Mouse (Mus musculus): Measurements from ENCODE around the gene Ccdc134. TPM values are rescaled to one million over a fixed set of nuclear protein-coding genes. Genes with fewer than 3 reads are reported as not detected.

The Ccdc134 gene
- total RNA-seq, 2 experiments from 2014 or later = 3.4 to 5.6 TPM

DNA sequence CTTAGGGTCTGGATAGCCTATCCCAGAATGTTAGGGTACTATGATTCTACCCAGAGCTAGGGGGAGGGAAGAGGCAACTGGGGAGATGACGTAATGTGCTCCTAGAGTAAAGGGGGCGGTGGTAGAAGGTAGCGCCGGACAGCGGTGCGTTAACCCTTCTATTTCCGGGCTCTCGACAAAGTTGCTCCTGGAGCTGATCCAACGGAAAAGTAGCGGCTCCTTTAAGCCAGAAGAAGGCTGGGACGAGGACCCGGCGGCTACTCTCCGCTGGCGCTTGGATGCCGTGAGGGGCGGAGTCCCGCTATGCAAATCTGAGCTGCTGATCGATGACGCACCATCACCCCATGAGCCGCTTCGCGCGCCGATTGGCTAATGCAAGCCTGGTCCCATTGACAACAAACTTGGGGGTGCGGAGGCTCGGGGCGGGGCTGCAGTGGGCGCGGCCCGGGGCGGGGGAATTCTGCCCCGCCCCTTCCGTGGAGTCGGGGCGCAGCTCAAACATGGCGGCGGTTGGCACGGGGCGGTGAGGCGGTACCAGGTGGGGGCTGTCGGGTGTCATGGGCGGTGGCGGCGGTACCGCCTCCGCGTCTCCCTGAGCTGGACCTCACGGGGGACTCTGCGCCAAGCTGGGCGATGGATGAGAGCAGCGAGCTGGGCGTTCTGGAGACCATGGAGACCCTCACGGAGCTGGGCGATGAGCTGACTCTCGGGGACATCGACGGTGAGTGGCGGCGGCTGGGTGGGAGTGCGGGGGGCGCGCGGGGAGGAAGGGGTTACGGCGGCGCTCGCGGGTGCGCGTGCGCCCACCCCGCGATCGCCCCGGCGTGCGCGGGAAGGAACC lies 19.3 kb downstream of the Ccdc134 start, which contains the start of gene Srebf2:
Gene Srebf2 (plus strand): TSS at position 412 of the 841 bp plus-strand sequence.
- intact Hi-C loops (cut with DNase I) = loop anchor here (5.0 kb wide), 1 partner anchor 200 kb away; no protein-coding TSS in a partner anchor
- peak; percentile 94 to 95 for DNase-seq

DNA sequence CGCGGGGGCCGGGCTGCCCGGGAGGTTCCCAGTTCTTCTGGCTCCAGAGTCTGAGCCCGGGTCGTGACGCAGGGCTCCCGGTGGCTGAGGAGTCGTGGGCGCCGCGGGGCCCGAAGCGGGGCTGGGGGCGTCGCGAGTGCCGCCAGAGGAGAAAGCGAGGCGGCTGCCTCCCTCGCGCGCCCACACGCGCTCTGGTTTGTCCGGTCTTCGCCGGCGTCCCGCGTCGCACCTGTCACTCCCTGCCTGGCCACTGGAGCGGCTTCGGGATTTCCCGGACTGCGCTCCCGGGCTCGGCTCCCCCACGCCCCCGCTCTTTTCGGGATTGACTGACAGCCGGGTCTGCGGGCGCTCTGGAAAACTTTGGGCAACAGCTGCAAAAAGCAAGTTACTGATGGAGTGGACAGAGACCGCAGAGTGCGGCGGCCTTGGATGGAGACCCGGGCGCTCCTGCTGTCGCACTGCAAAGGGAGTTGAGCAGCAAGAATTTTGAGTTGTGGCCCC lies 19.9 kb downstream of the Ccdc134 start:
- intact Hi-C loops (cut with DNase I) = loop anchor here (2.0 to 5.0 kb wide), 2 partner anchors 17 to 200 kb away; no protein-coding TSS in a partner anchor
- peak; percentile 32 to 62 for DNase-seq

DNA sequence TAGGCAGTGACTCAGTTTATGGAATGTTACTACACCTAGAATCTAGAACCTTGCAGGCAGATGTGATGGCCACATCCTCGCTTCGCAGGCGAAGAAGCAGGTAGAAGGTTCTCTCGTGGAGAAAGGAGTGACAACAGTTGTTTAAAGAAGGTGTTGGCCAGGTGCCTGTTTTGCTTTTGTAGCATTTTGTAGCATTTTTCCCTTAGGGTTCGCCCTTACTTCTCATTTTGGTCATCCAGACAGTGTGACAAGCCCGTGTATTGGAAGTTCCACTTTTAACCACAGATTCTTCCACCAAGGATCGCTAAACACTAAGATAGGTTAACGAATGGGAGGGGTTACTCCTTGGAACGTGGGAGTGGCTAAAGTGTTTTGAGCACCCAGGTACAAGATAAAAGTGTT lies 20.8 kb downstream of the Ccdc134 start:
- intact Hi-C loops (cut with DNase I) = loop anchor here (2.0 to 5.0 kb wide), 2 partner anchors 16 to 199 kb away; no protein-coding TSS in a partner anchor
- DNase-seq = no peak

DNA sequence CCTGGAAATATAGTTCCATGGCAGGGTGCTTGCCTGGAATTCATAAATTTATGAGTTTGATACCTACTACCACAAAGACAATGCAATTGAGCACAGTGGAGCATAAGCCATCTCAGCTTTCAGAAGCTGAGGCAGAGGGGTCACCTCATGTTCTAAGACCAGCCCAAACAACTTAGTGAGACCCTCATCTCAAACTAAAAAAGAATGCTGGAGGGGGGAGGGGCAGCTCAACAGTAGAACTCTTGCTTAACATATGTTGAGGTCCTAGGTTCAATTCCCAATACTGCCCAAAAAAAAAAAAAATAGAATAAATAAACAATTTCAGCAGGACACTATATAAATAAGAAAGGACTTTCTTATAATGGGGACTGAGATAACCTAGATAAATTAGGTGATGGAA lies 22.3 kb downstream of the Ccdc134 start:
- intact Hi-C loops (cut with DNase I) = no loop called here
- DNase-seq = no peak

DNA sequence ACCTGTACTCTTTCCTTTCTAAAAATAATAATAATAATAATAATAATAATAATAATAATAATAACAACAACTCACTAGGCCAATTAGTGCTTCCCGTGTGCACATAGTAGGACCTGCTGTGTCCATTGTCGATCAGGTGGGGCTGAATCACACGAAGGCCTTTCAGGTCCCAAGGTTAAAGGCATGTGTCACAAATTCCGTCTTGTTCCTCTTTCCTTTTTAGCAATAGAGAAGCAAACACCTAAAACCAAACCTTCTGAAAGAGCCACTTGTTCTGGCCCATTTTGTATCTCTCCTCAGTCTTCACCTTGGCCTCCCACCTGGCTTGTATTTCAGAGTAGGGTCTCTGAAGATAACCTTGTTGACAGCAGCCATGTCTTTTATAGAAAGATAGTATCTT lies 23.5 kb downstream of the Ccdc134 start:
- DNase-seq = no peak
- intact Hi-C loops (cut with DNase I) = no loop called here

DNA sequence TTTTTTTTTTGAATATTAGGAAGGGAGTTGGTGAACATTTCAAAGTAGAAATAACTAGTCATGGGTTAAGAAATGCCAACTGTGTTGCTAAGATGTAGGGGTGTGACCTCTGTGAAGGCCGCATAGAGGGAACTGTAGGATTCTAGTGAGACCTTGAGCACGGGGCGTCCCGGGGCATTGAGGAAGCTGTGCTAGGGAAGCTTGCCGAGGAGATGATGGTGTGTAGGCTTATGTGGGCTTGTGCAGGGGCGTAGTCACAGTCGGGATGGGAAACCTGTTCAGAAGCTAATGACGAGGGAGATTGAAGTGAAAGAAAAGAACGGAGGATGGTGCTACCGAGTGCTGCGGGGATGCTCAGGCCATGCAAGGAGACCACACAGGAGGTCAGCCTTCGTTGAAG lies 24.3 kb downstream of the Ccdc134 start:
- no peak for DNase-seq
- intact Hi-C loops (cut with DNase I) = no loop called here

DNA sequence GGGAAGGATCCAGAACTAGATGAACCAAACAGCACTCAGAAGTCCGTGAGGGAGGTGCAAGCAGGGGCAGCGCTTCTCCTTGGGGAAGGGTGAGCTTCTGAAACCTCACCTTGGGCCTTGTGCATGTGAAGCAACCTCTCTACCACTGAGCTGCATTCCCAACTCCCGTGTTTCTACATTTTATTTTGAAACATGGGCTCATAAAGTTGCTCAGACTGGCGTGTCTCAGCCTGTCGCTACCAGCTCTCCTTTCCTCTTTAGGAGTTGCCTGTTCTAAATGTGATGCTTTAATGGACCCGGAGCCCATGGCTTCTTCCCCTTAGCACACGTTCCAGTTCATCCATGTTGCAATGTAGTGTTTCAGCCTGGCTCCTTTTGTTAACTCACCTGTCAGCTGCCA lies 24.7 kb downstream of the Ccdc134 start:
- intact Hi-C loops (cut with DNase I) = no loop called here
- no peak for DNase-seq

DNA sequence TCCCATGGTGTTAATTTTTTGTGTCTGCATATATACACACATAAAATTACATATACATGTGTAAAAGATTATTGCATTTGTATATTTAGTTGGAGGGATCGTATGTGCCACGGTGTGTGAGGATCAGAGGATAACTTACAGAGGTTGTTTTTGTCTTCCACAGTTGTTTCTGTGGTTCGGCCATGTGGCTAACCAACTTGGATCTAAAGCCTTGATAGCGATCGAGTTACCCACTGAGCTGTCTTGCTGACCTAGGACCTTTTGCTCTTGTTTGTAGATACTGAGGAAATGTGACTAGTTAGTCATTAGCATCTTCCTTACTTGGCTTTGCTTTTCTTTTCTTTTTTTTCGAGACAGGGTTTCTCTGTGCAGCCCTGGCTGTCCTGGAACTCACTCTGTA lies 28.6 kb downstream of the Ccdc134 start:
- intact Hi-C loops (cut with DNase I) = no loop called here
- no peak for DNase-seq

DNA sequence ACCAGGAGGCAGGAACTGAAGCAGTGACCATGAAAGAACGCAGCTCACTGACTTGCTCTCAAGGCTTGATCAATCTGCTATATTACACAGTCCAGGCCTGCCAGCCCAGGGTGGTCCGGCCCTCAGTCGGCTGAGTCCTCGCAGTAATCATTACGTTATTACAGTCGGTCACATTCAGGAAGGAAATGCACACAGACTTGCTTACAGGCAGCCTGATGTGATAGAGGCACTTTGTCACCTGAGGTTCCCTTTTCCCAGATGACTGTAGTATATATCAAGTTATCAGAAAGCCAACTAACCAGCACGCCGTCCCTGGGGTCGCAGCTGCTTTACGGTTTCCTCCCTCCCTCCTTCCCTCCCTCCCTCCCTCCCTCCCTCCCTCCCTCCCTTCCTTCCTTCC lies 29.2 kb downstream of the Ccdc134 start:
- no peak for DNase-seq
- intact Hi-C loops (cut with DNase I) = no loop called here

DNA sequence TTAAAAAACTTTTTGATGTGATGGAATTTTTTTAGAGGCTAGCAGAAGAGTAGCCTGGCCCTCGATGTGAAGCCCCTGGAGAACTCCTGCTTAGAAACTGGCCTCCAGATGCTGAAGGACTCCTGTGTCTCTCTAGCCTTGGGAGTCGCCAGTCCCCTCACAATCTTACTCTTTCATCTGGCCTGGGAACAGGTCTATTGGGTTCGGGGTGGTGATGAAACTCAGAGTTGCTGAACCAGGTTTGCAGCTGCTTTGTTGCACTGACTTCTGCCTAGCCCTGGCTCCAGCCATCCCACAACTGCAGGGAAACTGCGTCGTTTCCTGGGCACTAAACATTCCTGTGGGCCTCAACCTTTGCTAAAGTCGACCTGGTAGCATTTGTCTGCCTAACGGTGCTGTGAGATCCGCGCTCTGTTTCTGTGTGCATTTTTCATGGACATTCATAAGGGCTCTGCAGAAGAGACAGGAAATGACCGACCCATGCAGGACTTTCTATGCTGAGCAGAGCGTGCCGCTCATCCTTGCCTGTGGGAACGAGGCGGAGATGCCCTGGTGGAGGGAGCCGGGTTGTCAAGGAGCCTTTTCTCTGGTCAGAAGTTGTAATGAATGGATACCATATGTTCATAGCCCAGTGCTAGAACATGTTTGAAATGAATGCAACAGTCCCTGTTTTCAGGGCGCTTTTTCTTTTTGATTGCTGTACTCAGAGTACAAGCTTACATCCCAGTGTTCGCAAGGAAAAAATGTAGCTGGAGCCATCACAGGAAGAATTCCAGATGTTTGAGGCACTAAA lies 30.7 kb downstream of the Ccdc134 start:
- intact Hi-C loops (cut with DNase I) = no loop called here
- DNase-seq = no peak

DNA sequence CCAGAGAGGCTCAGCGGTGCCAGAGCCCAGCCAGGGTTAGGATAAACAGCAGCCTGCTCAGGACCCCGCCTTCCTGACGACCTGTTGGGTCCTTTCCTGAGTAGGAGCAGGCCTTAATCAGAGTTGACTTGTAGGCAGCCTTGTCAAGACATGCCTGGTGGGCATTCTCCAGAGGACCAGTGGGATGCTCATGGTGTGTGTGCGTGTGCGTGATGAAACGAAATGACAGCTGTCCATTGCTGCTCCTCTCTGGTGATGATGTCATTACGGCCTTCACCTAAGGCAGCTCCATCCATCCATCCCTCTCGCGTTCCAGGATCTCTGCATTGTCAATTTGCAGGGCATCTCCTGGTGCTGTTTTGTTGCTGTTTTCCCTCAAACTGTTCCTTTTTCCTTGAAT lies 31.7 kb downstream of the Ccdc134 start:
- no peak for DNase-seq
- intact Hi-C loops (cut with DNase I) = no loop called here

DNA sequence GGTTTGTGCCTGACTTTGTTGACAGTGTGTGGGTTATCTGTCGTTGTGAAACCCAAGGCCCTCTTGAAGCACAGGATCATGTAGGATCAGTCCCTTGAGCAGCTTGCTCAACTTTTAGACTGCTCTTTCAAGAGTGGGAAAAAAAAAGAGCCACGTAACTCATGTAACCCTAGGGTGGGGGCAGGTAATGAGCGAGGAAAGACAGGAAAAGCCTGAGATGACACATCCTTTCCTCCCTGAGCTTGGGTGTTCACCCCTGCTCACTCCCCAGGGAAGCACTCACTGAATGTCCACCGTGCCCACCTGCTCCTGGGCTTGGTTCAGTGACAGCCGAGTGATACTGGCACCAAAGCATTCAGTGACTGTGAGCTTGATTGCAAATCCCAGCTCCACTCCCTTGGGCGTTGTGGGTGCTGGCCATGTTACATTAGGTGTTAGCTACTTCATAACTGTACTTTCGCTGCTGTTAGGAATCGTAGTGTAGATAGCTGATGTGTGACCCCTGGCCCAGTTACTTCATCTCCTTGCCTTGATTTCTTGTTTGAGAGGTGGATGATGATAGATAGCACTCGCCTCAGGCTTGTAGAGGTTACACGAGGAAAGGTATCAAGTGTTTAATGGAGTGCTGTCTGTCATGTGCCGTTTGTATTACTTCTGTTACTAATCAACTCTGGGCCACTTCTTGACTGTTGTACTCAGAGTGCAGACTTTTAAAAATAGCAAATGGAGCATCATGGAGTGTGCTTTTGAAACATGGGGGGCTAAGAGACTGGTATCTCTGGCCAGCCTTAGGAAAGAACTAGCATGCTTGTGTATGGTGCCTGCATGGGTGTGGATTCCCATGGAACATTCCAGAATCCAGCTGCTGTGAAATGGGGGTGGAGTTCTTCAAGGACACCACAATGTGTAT lies 33.3 kb downstream of the Ccdc134 start:
- DNase-seq = no peak
- intact Hi-C loops (cut with DNase I) = no loop called here

DNA sequence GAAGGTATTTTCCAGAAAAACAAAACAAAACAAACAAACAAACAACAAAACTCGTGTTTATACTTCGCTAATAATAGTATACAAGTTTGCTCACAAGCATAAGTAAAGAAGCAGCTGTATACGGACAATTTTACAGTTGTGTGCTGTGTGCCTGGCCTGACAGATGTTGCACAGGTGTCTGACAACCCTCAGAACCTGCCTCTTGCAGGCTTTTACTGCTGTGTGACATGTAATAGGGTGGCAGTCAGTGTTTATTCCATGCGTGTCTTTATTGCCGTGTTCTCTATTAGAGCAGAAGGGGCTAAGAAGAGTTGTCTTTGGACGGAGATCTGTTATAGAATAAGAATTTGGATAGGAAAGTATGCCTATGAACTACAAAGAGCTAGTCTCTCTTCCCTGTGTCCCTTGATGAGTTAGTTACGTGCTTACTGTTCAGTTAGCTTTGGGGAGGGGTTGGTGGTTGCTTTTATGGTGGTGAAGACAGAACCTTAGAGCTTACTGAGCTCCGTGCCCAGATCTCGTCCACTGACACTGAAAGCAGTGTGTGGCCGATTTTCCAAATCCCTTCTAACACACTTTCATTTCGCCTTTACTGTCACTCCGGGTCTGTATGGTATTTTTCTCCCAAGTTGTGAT lies 34.4 kb downstream of the Ccdc134 start:
- intact Hi-C loops (cut with DNase I) = no loop called here
- DNase-seq = no peak

DNA sequence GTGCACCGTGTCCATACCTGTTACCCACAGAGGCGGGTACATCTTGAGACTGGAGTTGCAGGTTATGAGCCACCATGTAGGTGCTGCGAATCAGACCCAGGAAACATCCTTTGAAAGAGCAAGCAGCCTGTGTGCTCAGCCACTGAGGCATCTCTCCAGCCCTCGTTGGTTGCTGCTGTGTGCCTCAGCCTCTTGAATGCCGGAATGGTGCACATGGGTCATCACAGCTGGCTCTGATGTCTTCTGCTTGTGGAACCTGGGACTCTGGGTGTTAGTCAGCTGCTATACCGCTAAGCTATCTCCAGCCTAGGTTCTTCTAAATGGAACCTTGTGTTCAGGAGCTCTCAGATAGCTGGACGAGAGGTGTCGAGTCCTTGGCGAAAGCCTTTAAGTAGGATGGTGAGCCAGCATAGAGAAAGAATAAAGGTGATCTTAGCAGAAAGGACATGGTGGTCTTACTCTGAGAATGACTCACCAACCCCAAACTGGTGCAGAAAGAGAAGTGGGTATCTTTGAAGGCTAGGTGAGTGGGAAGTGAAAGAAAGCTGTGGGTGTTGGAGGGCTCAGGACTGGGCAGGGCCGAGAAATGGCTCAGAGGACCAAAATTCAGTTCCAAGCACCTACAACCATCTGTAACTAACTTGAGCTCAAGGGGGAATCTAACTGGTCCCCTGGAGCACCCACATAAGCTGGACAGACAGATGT lies 35.8 kb downstream of the Ccdc134 start:
- intact Hi-C loops (cut with DNase I) = loop anchor here (2.0 kb wide), 1 partner anchor 15 kb away; no protein-coding TSS in a partner anchor
- no peak for DNase-seq

DNA sequence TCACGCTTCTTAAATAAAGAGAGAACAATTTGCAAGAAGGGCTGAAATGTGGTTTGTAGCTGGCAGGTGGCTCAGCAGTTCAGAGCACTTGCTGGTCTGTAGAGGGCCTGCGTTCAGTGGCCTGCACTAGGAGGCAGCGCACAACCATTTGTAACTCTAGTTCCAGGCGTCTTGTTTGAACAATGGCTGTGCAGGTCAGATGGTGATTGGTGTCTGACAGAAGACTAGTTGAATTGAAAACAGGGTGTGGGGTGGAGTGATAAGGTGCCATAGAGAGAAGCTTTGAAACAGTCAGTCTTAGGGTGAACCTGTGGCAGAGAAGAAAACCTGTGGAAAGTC lies 36.3 kb downstream of the Ccdc134 start:
- no peak for DNase-seq
- intact Hi-C loops (cut with DNase I) = loop anchor here (2.0 kb wide), 1 partner anchor 15 kb away; no protein-coding TSS in a partner anchor

DNA sequence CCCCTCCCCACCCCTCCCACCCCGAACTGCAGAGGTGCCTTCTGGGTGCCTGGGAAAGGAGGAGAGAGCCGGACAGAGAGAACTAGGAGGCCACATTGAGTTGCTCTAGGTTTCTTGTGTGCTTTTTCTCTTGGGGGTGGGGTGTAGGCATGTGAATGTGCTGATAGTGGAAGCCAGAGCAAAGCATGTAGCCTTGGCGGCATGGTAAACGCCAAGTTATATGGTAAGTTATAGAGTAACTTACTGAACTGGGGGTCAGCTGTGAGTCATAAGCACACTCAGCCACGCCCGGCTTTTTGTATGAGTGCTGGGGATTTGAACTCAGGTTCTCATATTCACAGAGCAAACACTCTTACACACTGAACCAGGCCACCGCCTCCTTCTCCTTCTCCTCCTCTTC lies 36.8 kb downstream of the Ccdc134 start:
- no peak for DNase-seq
- intact Hi-C loops (cut with DNase I) = loop anchor here (2.0 kb wide), 1 partner anchor 16 kb away; no protein-coding TSS in a partner anchor

DNA sequence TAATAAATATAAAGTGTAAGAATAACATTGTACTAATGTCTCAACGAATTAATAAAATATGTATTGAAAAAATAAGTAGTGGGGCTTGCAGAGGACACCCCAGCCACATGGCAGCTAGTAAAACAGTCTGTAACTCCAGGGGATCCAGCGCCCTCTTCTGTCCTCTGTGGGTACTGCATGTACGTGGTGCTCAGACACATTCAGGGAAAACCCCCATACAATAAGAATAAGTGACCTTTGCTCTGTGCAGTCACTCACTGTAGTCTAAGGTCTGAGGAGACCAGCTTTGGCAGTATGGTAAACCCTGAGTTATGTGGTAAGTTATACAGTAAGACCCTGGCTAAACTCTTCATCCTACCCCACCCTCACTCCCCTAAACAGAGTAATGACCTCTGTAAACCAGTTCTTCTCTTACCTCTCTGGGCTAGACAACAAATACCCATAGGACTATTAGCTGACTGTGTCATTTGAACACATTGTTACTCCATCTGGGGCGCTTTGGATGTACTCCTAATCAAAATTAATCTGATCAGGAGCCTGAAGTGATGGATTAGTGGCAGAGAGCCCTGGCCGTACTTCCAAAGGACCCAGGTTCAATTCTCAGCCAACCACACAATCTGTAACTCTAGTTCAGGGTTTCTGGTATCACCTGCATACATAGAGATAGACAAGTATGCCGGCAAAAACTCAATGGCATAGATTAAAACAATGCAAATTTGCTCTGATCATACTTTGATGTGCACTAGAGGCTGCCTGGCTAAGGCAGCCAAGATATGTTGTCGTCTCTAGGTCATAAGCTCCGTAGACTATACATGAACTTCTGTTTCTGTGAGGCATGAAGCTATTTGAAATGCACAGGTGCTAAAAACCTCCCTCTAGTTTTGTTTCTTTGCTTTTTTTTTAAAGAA lies 37.9 kb downstream of the Ccdc134 start:
- intact Hi-C loops (cut with DNase I) = loop anchor here (1.0 to 5.0 kb wide), 4 partner anchors 17 to 100 kb away; partner anchors contain the start of gene Ccdc134
- peak; percentile 82 to 88 for DNase-seq
